Mouse (Mus musculus): ENCODE measurements at regions not wholly inside any gene's neighbourhood (a gene's known extent, or its start where the extent isn't known, plus 50 kb on each side); places are given as distances from the start of the nearest gene placed in this dataset.

GRCm38 (mm10) chr4:12677814-12678213 lies 506.0 kb upstream of the Fam92a start:
- no peaks in the 10 kb centered on the region for H3K27me3 ChIP-seq (replicated peaks; ENCODE audit: control insufficient read depth, insufficient read depth, low read length)
- H3K9ac ChIP-seq (ENCODE audit: low read depth, low read length), result no peak overlapping the region
- no peak overlapping the region for H3K4me2 ChIP-seq (ENCODE audit: low read depth, low read length)
- no peak for ATAC-seq
- H3K27ac ChIP-seq (ENCODE audit: low read length), result no peak overlapping the region
- no peaks in the 10 kb centered on the region for H3K4me1 ChIP-seq (ENCODE audit: control insufficient read depth, insufficient read depth, low read length)
- 85% methylated on average over 3 of the region's 3 CpGs for WGBS
- no peaks in the 10 kb centered on the region for H3K9me3 ChIP-seq (ENCODE audit: control insufficient read depth, low read length)
- H3K36me3 ChIP-seq (ENCODE audit: control insufficient read depth, insufficient read depth, low read length), result no peaks in the 10 kb centered on the region
- H3K4me3 ChIP-seq (ENCODE audit: low read length), result no peak overlapping the region

GRCm38 (mm10) chr4:12671399-12671798 lies 499.6 kb upstream of the Fam92a start:
- Histone ChIP-seq H3K27me3 (replicated peaks; ENCODE audit: control insufficient read depth, insufficient read depth, low read length) (no peaks in the 10 kb centered on the region), H3K27ac (ENCODE audit: low read length) (no peak overlapping the region), H3K4me3 (ENCODE audit: low read length) (no peak overlapping the region), H3K9ac (ENCODE audit: low read depth, low read length) (no peak overlapping the region), H3K9me3 (ENCODE audit: control insufficient read depth, low read length) (no peaks in the 10 kb centered on the region), H3K4me2 (ENCODE audit: low read depth, low read length) (no peak overlapping the region), H3K36me3 (ENCODE audit: control insufficient read depth, insufficient read depth, low read length) (no peaks in the 10 kb centered on the region), H3K4me1 (ENCODE audit: control insufficient read depth, insufficient read depth, low read length) (no peaks in the 10 kb centered on the region)
- ATAC-seq, result no peak
- WGBS, result 77% methylated on average over 7 of the region's 7 CpGs

DNA sequence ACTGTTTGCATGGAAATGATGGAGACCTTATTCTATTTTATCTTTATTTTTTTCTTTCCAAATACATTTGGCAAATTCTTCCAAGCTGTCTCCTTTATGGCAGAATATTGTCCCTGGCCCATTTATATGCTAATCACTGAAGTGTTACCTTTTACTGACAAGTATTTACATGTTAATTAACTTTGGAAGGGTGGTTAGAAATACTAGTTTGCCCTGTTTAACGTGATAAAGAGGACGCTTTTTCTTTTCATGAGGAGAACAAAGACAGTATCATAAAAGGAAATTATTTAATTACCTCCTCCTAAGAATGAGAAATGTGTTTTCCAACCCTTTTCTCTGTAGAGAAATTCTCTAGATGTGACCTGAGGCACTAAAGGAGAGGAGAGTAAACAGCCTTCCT lies 491.4 kb upstream of the Fam92a start:
- H3K9ac ChIP-seq (ENCODE audit: low read depth, low read length), result no peak overlapping the region
- WGBS, result 38% methylated on average over 2 of the region's 2 CpGs
- no peak overlapping the region for H3K4me3 ChIP-seq (ENCODE audit: low read length)
- no peak overlapping the region for H3K27ac ChIP-seq (ENCODE audit: low read length)
- no peaks in the 10 kb centered on the region for H3K9me3 ChIP-seq (ENCODE audit: control insufficient read depth, low read length)
- no peaks in the 10 kb centered on the region for H3K27me3 ChIP-seq (replicated peaks; ENCODE audit: control insufficient read depth, insufficient read depth, low read length)
- ATAC-seq, result no peak
- H3K4me2 ChIP-seq (ENCODE audit: low read depth, low read length), result no peak overlapping the region
- no peaks in the 10 kb centered on the region for H3K36me3 ChIP-seq (ENCODE audit: control insufficient read depth, insufficient read depth, low read length)
- H3K4me1 ChIP-seq (ENCODE audit: control insufficient read depth, insufficient read depth, low read length), result no peaks in the 10 kb centered on the region

- no peaks in the 10 kb centered on the region for H3K4me1 ChIP-seq (ENCODE audit: control insufficient read depth, insufficient read depth, low read length)
These were observed 490.9 kb upstream of the Fam92a start for GRCm38 (mm10) chr4:12662683-12663082.

GRCm38 (mm10) chr4:12659084-12659483 lies 487.3 kb upstream of the Fam92a start:
- H3K9ac ChIP-seq (ENCODE audit: low read depth, low read length), result no peak overlapping the region
- WGBS, result 82% methylated on average over 1 of the region's 1 CpGs
- H3K27ac ChIP-seq (ENCODE audit: low read length), result no peak overlapping the region
- no peaks in the 10 kb centered on the region for H3K36me3 ChIP-seq (ENCODE audit: control insufficient read depth, insufficient read depth, low read length)
- no peaks in the 10 kb centered on the region for H3K27me3 ChIP-seq (replicated peaks; ENCODE audit: control insufficient read depth, insufficient read depth, low read length)
- H3K4me2 ChIP-seq (ENCODE audit: low read depth, low read length), result no peak overlapping the region
- ATAC-seq, result no peak
- peaks cover 6% of the 10 kb centered on the region; the same call in 1 of the 2 replicates for H3K4me1 ChIP-seq (ENCODE audit: control insufficient read depth, insufficient read depth, low read length)
- H3K9me3 ChIP-seq (ENCODE audit: control insufficient read depth, low read length), result no peaks in the 10 kb centered on the region
- no peak overlapping the region for H3K4me3 ChIP-seq (ENCODE audit: low read length)

More at GRCm38 (mm10) chr4:12662683-12663082, 490.9 kb upstream of the Fam92a start:
- H3K27ac ChIP-seq (ENCODE audit: low read length), result no peak overlapping the region
- no peak overlapping the region for H3K9ac ChIP-seq (ENCODE audit: low read depth, low read length)
- H3K36me3 ChIP-seq (ENCODE audit: control insufficient read depth, insufficient read depth, low read length), result no peaks in the 10 kb centered on the region
- no peak for ATAC-seq
- no peaks in the 10 kb centered on the region for H3K27me3 ChIP-seq (replicated peaks; ENCODE audit: control insufficient read depth, insufficient read depth, low read length)
- 50% methylated on average over 1 of the region's 1 CpGs for WGBS
- no peaks in the 10 kb centered on the region for H3K9me3 ChIP-seq (ENCODE audit: control insufficient read depth, low read length)
- no peak overlapping the region for H3K4me2 ChIP-seq (ENCODE audit: low read depth, low read length)
- no peak overlapping the region for H3K4me3 ChIP-seq (ENCODE audit: low read length)

GRCm38 (mm10) chr4:12658594-12658993 lies 486.8 kb upstream of the Fam92a start:
- Histone ChIP-seq H3K9ac (ENCODE audit: low read depth, low read length) (no peak overlapping the region), H3K27me3 (replicated peaks; ENCODE audit: control insufficient read depth, insufficient read depth, low read length) (no peaks in the 10 kb centered on the region), H3K9me3 (ENCODE audit: control insufficient read depth, low read length) (no peaks in the 10 kb centered on the region), H3K36me3 (ENCODE audit: control insufficient read depth, insufficient read depth, low read length) (no peaks in the 10 kb centered on the region), H3K27ac (ENCODE audit: low read length) (no peak overlapping the region), H3K4me1 (ENCODE audit: control insufficient read depth, insufficient read depth, low read length) (peaks cover 6% of the 10 kb centered on the region; the same call in 1 of the 2 replicates), H3K4me2 (ENCODE audit: low read depth, low read length) (no peak overlapping the region), H3K4me3 (ENCODE audit: low read length) (no peak overlapping the region)
- no peak for ATAC-seq
- 57% methylated on average over 6 of the region's 6 CpGs for WGBS

- no peak overlapping the region for H3K4me2 ChIP-seq (ENCODE audit: low read depth, low read length)
- no peak for ATAC-seq
- no peaks in the 10 kb centered on the region for H3K9me3 ChIP-seq (ENCODE audit: control insufficient read depth, low read length)
- no peak overlapping the region for H3K4me3 ChIP-seq (ENCODE audit: low read length)
- H3K4me1 ChIP-seq (ENCODE audit: control insufficient read depth, insufficient read depth, low read length), result peaks cover 6% of the 10 kb centered on the region; the same call in 1 of the 2 replicates
- H3K36me3 ChIP-seq (ENCODE audit: control insufficient read depth, insufficient read depth, low read length), result no peaks in the 10 kb centered on the region
- WGBS, result 79% methylated on average over 1 of the region's 1 CpGs
- H3K27me3 ChIP-seq (replicated peaks; ENCODE audit: control insufficient read depth, insufficient read depth, low read length), result no peaks in the 10 kb centered on the region
- H3K9ac ChIP-seq (ENCODE audit: low read depth, low read length), result no peak overlapping the region
- no peak overlapping the region for H3K27ac ChIP-seq (ENCODE audit: low read length)
These were observed 486.0 kb upstream of the Fam92a start for GRCm38 (mm10) chr4:12657820-12658219.

- 72% methylated on average over 6 of the region's 6 CpGs for WGBS
- Histone ChIP-seq H3K27ac (ENCODE audit: low read length) (no peak overlapping the region), H3K4me2 (ENCODE audit: low read depth, low read length) (no peak overlapping the region), H3K4me1 (ENCODE audit: control insufficient read depth, insufficient read depth, low read length) (peaks cover 6% of the 10 kb centered on the region; the same call in 1 of the 2 replicates), H3K4me3 (ENCODE audit: low read length) (no peak overlapping the region), H3K9me3 (ENCODE audit: control insufficient read depth, low read length) (no peaks in the 10 kb centered on the region), H3K9ac (ENCODE audit: low read depth, low read length) (no peak overlapping the region), H3K36me3 (ENCODE audit: control insufficient read depth, insufficient read depth, low read length) (no peaks in the 10 kb centered on the region), H3K27me3 (replicated peaks; ENCODE audit: control insufficient read depth, insufficient read depth, low read length) (no peaks in the 10 kb centered on the region)
- no peak for ATAC-seq
These were observed 485.2 kb upstream of the Fam92a start for GRCm38 (mm10) chr4:12656924-12657603.

- no peak overlapping the region for H3K27ac ChIP-seq (ENCODE audit: low read length)
These were observed 483.8 kb upstream of the Fam92a start for GRCm38 (mm10) chr4:12655457-12656228.

More at GRCm38 (mm10) chr4:12655457-12656228, 483.8 kb upstream of the Fam92a start:
- H3K36me3 ChIP-seq (ENCODE audit: control insufficient read depth, insufficient read depth, low read length), result no peaks in the 10 kb centered on the region
- H3K9me3 ChIP-seq (ENCODE audit: control insufficient read depth, low read length), result no peaks in the 10 kb centered on the region
- H3K4me3 ChIP-seq (ENCODE audit: low read length), result peak overlapping the region; percentile 34
- H3K4me1 ChIP-seq (ENCODE audit: control insufficient read depth, insufficient read depth, low read length), result peaks cover 6% of the 10 kb centered on the region; the same call in 1 of the 2 replicates
- 23% methylated on average over 13 of the region's 13 CpGs for WGBS
- H3K27me3 ChIP-seq (replicated peaks; ENCODE audit: control insufficient read depth, insufficient read depth, low read length), result no peaks in the 10 kb centered on the region
- H3K4me2 ChIP-seq (ENCODE audit: low read depth, low read length), result peak overlapping the region; percentile 42
- H3K9ac ChIP-seq (ENCODE audit: low read depth, low read length), result peak overlapping the region; percentile 11; the same call in 1 of the 2 replicates
- peak; percentile 90 for ATAC-seq

Measured in intestine, embryonic 16.5 days (tissue).